Mouse (Mus musculus): ENCODE results near the gene Cog7. TPM values are rescaled to one million over a fixed set of nuclear protein-coding genes. Genes with fewer than 3 reads are reported as not detected.

Gene Cog7
- polyA plus RNA-seq, 1 experiment from 2014 or later: 17.3 TPM

DNA sequence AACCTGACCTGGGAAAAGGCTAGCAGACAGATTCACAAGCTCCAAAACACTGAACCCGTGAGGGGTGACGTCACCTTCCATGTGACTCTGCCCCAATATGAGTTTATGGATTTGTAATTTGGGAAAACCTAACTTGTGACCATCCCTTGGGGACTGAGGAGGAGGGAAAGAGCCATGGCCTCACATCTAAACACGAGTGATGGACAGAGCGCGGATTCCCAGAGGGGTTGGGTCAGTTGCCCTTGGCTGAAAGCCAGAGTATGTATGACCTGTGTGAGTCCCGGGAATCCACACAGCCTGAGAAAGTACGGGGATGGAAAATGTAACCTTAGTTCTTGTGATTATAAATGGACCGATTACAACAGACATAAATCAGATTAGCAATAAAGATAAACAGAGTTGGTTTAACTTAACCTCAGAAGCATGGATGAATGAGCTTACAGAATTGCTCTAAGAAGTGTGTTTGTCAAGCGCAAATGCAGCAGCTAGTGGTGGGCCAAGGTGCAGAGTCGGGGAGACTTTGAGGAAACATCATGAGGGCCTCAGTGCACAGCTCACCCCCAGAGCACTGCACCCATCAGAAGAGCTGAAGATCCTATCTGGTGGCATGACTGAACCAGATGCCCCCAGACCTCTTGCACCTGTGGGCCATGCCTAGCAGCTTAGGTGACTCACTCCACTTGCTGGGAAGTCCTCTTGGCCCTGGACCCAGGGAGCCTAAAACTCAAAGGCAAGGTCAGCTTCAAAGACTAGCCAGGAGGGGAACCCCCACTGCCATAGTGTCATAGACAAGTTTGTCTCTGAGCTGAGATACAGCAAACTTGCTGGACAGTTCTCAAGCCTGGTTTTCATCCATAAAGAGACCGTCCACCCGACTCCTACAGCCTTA, 45.4 kb downstream of the Cog7 start:
- H3K36me3 ChIP-seq: peaks cover 18% of the 10 kb centered on the region
- no peak overlapping the region for H3K4me3 ChIP-seq
- H3K9me3 ChIP-seq: no peaks in the 10 kb centered on the region
- peaks cover 65% of the 10 kb centered on the region for H3K4me1 ChIP-seq
- H3K27me3 ChIP-seq (replicated peaks): no peaks in the 10 kb centered on the region
- WGBS: 52% methylated on average over 12 of the region's 12 CpGs
- H3K27ac ChIP-seq (replicated peaks): peak overlapping the region; percentile 59; the same call in 1 of the 2 replicates
- no peak overlapping the region for H3K9ac ChIP-seq
- no peak overlapping the region for H3K4me2 ChIP-seq
- no peak for ATAC-seq (ENCODE audit: extremely low read depth, insufficient number of reproducible peaks, low FRiP score, low TSS enrichment)

- H3K27me3 ChIP-seq (replicated peaks): no peaks in the 10 kb centered on the region
- H3K27ac ChIP-seq (replicated peaks): no peak overlapping the region
- no peak for ATAC-seq (ENCODE audit: extremely low read depth, insufficient number of reproducible peaks, low FRiP score, low TSS enrichment)
These were observed 47.2 kb downstream of the Cog7 start for GRCm38 (mm10) chr7:121934346-121934745.

GRCm38 (mm10) chr7:121933675-121934074, 47.8 kb downstream of the Cog7 start:
- peaks cover 46% of the 10 kb centered on the region for H3K4me1 ChIP-seq
- H3K9me3 ChIP-seq: no peaks in the 10 kb centered on the region
- no peak for ATAC-seq (ENCODE audit: extremely low read depth, insufficient number of reproducible peaks, low FRiP score, low TSS enrichment)
- no peaks in the 10 kb centered on the region for H3K27me3 ChIP-seq (replicated peaks)
- H3K4me2 ChIP-seq: no peak overlapping the region
- H3K4me3 ChIP-seq: no peak overlapping the region
- 55% methylated on average over 6 of the region's 6 CpGs for WGBS
- no peak overlapping the region for H3K9ac ChIP-seq
- peaks cover 33% of the 10 kb centered on the region for H3K36me3 ChIP-seq
- H3K27ac ChIP-seq (replicated peaks): no peak overlapping the region

More at GRCm38 (mm10) chr7:121934346-121934745, 47.2 kb downstream of the Cog7 start:
- no peak overlapping the region for H3K4me2 ChIP-seq
- no peak overlapping the region for H3K9ac ChIP-seq
- H3K36me3 ChIP-seq: peaks cover 26% of the 10 kb centered on the region
- H3K9me3 ChIP-seq: no peaks in the 10 kb centered on the region
- WGBS: 86% methylated on average over 2 of the region's 2 CpGs
- no peak overlapping the region for H3K4me3 ChIP-seq
- H3K4me1 ChIP-seq: peaks cover 53% of the 10 kb centered on the region

- no peak overlapping the region for H3K4me2 ChIP-seq
- H3K4me3 ChIP-seq: no peak overlapping the region
- no peaks in the 10 kb centered on the region for H3K9me3 ChIP-seq
- no peak overlapping the region for H3K9ac ChIP-seq
- no peaks in the 10 kb centered on the region for H3K27me3 ChIP-seq (replicated peaks)
- no peak overlapping the region for H3K27ac ChIP-seq (replicated peaks)
- H3K4me1 ChIP-seq: peaks cover 22% of the 10 kb centered on the region
- no peak for ATAC-seq (ENCODE audit: extremely low read depth, insufficient number of reproducible peaks, low FRiP score, low TSS enrichment)
- peaks cover 54% of the 10 kb centered on the region for H3K36me3 ChIP-seq
- 45% methylated on average over 7 of the region's 7 CpGs for WGBS
These were observed 50.3 kb downstream of the Cog7 start for GRCm38 (mm10) chr7:121931246-121931645.

DNA sequence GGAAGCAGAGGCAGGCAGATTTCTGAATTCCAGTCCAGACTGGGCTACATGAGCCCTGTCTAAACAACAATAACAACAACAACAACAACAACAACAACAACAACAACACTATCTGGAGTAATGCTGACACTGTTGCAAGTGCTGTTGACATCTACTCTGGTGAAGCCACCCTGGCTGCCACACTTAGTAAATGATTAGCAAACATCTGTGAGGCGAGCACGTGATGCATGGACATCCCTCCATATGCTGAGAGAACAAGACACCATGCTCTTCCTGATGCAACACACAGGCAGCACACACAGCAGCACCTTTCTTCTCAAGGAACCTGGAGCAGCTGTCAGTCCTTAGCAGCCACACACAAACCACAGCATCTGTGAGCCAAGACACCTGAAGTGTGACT, 53.6 kb downstream of the Cog7 start:
- H3K4me3 ChIP-seq: no peak overlapping the region
- H3K27ac ChIP-seq (replicated peaks): no peak overlapping the region
- no peak overlapping the region for H3K9ac ChIP-seq
- peaks cover 9% of the 10 kb centered on the region for H3K4me1 ChIP-seq
- no peak overlapping the region for H3K4me2 ChIP-seq
- H3K27me3 ChIP-seq (replicated peaks): no peaks in the 10 kb centered on the region
- H3K9me3 ChIP-seq: no peaks in the 10 kb centered on the region
- peaks cover 74% of the 10 kb centered on the region for H3K36me3 ChIP-seq
- 96% methylated on average over 2 of the region's 2 CpGs for WGBS
- no peak for ATAC-seq (ENCODE audit: extremely low read depth, insufficient number of reproducible peaks, low FRiP score, low TSS enrichment)

DNA sequence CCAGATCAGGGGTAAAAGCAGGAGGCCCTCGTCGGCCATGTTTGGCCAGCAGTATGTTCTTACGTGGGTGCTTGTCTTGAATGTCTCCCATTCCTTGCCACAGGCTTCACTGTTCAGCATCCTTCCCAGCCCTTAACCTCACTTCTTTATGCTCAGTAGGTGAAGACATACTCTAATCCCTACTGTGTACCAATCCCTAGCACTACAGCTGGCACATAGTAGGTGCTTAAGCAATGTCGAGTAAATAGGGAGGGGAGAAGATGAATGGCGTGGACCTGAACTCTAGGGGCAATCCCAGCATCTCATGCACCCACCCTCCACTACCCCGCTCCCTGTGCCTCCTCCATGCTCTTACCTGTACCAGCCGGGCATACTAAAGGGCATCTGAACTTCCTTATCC, 57.1 kb downstream of the Cog7 start:
- Histone ChIP-seq H3K27ac (replicated peaks) (no peak overlapping the region), H3K4me2 (no peak overlapping the region), H3K36me3 (peaks cover 66% of the 10 kb centered on the region), H3K4me3 (no peak overlapping the region), H3K27me3 (replicated peaks) (no peaks in the 10 kb centered on the region), H3K9ac (no peak overlapping the region), H3K4me1 (no peaks in the 10 kb centered on the region), H3K9me3 (no peaks in the 10 kb centered on the region)
- WGBS: 94% methylated on average over 7 of the region's 7 CpGs
- ATAC-seq (ENCODE audit: extremely low read depth, insufficient number of reproducible peaks, low FRiP score, low TSS enrichment): no peak

- no peak overlapping the region for H3K9ac ChIP-seq
- H3K36me3 ChIP-seq: no peaks in the 10 kb centered on the region
- 0 out of 2 replicates have a peak, but pooled peaks cover 3% of the 10 kb centered on the region for H3K4me1 ChIP-seq
- no peak for ATAC-seq (ENCODE audit: extremely low read depth, insufficient number of reproducible peaks, low FRiP score, low TSS enrichment)
- no peak overlapping the region for H3K4me2 ChIP-seq
- 44% methylated on average over 6 of the region's 6 CpGs for WGBS
- no peaks in the 10 kb centered on the region; the same call in 1 of the 2 replicates for H3K27me3 ChIP-seq (replicated peaks)
- no peak overlapping the region for H3K27ac ChIP-seq (replicated peaks)
- H3K9me3 ChIP-seq: no peaks in the 10 kb centered on the region
- no peak overlapping the region for H3K4me3 ChIP-seq
These were observed 67.6 kb downstream of the Cog7 start for GRCm38 (mm10) chr7:121913944-121914343.

DNA sequence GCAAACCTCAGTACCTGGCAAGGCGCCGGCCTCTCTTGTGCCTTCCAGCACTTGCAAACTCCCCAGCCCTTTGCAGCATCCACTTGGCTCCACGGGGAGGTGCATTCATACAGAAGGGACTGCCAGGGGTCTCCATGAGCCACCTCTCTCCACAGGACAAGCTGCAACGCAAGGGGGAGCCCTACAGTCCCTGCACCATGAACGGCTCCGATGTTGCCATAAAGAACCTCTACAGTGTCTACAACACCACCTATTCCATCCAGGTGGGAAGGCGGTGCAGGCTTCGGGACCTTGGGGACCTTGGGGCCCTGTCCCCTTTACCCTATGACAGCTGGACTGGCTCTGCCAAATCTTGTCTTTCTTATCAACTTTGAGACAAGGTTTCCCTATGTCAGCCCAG, 69.3 kb downstream of the Cog7 start:
- no peaks in the 10 kb centered on the region for H3K9me3 ChIP-seq
- 0 out of 2 replicates have a peak, but pooled peaks cover 3% of the 10 kb centered on the region for H3K4me1 ChIP-seq
- 65% methylated on average over 8 of the region's 8 CpGs for WGBS
- no peak overlapping the region for H3K9ac ChIP-seq
- H3K27ac ChIP-seq (replicated peaks): no peak overlapping the region
- no peak overlapping the region for H3K4me3 ChIP-seq
- ATAC-seq (ENCODE audit: extremely low read depth, insufficient number of reproducible peaks, low FRiP score, low TSS enrichment): no peak
- no peaks in the 10 kb centered on the region for H3K36me3 ChIP-seq
- H3K4me2 ChIP-seq: no peak overlapping the region
- H3K27me3 ChIP-seq (replicated peaks): no peaks in the 10 kb centered on the region; the same call in 1 of the 2 replicates

GRCm38 (mm10) chr7:121906879-121907278, 74.6 kb downstream of the Cog7 start:
- WGBS: 66% methylated on average over 4 of the region's 4 CpGs
- ATAC-seq (ENCODE audit: extremely low read depth, insufficient number of reproducible peaks, low FRiP score, low TSS enrichment): no peak
- Histone ChIP-seq H3K4me1 (peaks cover 27% of the 10 kb centered on the region), H3K27ac (replicated peaks) (no peak overlapping the region), H3K36me3 (no peaks in the 10 kb centered on the region), H3K27me3 (replicated peaks) (no peaks in the 10 kb centered on the region), H3K9ac (no peak overlapping the region), H3K4me2 (no peak overlapping the region), H3K9me3 (peaks cover 2% of the 10 kb centered on the region; the same call in 1 of the 2 replicates), H3K4me3 (no peak overlapping the region)

GRCm38 (mm10) chr7:121902757-121903411, 78.6 kb downstream of the Cog7 start:
- peak; percentile 57; the same call in 1 of the 2 replicates for ATAC-seq (ENCODE audit: extremely low read depth, insufficient number of reproducible peaks, low FRiP score, low TSS enrichment)
- H3K27ac ChIP-seq (replicated peaks): peak overlapping the region; percentile 76
- WGBS: 29% methylated on average over 8 of the region's 8 CpGs

GRCm38 (mm10) chr7:121899940-121900339, 81.6 kb downstream of the Cog7 start:
- Histone ChIP-seq H3K9me3 (peaks cover 2% of the 10 kb centered on the region; the same call in 1 of the 2 replicates), H3K4me2 (peak overlapping the region; percentile 51), H3K4me1 (peaks cover 31% of the 10 kb centered on the region), H3K4me3 (no peak overlapping the region), H3K27ac (replicated peaks) (no peak overlapping the region), H3K36me3 (no peaks in the 10 kb centered on the region), H3K27me3 (replicated peaks) (peaks cover 18% of the 10 kb centered on the region), H3K9ac (no peak overlapping the region)
- no peak for ATAC-seq (ENCODE audit: extremely low read depth, insufficient number of reproducible peaks, low FRiP score, low TSS enrichment)
- WGBS: 10% methylated on average over 7 of the region's 7 CpGs

More at GRCm38 (mm10) chr7:121902757-121903411, 78.6 kb downstream of the Cog7 start:
- Histone ChIP-seq H3K27me3 (replicated peaks) (peaks cover 17% of the 10 kb centered on the region; the same call in 1 of the 2 replicates), H3K36me3 (no peaks in the 10 kb centered on the region), H3K4me1 (peaks cover 27% of the 10 kb centered on the region), H3K4me3 (no peak overlapping the region), H3K4me2 (peak overlapping the region; percentile 38; the same call in 1 of the 2 replicates), H3K9ac (peak overlapping the region; percentile 58; the same call in 1 of the 2 replicates), H3K9me3 (peaks cover 2% of the 10 kb centered on the region; the same call in 1 of the 2 replicates)

Measured in heart, embryonic 13.5 days (tissue).